Mouse (Mus musculus) liver, embryonic 13.5 days (tissue): ENCODE measurements around the gene Pakap. TPM values are rescaled to one million over a fixed set of nuclear protein-coding genes. Genes with fewer than 3 reads are reported as not detected.

Experiments
- ATAC-seq: fragments of 200-750 bp; cut with Nextera tagmentation; 2 replicates; pipeline ENCODE4 v1.8.0; 2017; ENCODE audit warnings: low read depth, mild to moderate bottlenecking, moderate number of reproducible peaks, moderate library complexity
- DNase-seq: peaks from one replicate; pipeline ENCODE4 v3.0.0; 2022
- H3K27ac ChIP-seq: fragments of 300-500 bp; sonication (generic); 2 replicates; pipeline ENCODE4 v1.5.1; 2015; ENCODE audit warnings: moderate library complexity, mild to moderate bottlenecking, inconsistent platforms
- H3K27me3 ChIP-seq: fragments of 300-500 bp; sonication (generic); 2 replicates; pipeline ENCODE4 v1.6.1; 2015; ENCODE audit warnings: mild to moderate bottlenecking, inconsistent platforms
- H3K36me3 ChIP-seq: fragments of 300-500 bp; sonication (generic); 2 replicates; pipeline ENCODE4 v1.6.1; 2015; ENCODE audit warnings: mild to moderate bottlenecking, inconsistent platforms
- H3K4me1 ChIP-seq: fragments of 300-500 bp; sonication (generic); replicated peaks from 2 replicates; pipeline ENCODE4 v1.6.1; 2015; ENCODE audit warnings: inconsistent platforms
- H3K4me2 ChIP-seq: fragments of 300-500 bp; sonication (generic); 2 replicates; pipeline ENCODE4 v1.6.1; 2015; ENCODE audit warnings: inconsistent platforms, mild to moderate bottlenecking, moderate library complexity
- H3K4me3 ChIP-seq: fragments of 300-500 bp; sonication (generic); replicated peaks from 2 replicates; pipeline ENCODE4 v1.5.1; 2015; ENCODE audit warnings: mild to moderate bottlenecking, inconsistent platforms
- H3K9ac ChIP-seq: fragments of 300-500 bp; sonication (generic); 2 replicates; pipeline ENCODE4 v1.6.1; 2015; ENCODE audit warnings: mild to moderate bottlenecking, inconsistent platforms
- H3K9me3 ChIP-seq: fragments of 300-500 bp; sonication (generic); replicated peaks from 2 replicates; pipeline ENCODE4 v1.6.1; 2016; ENCODE audit warnings: inconsistent platforms
- WGBS: fragments of 180-500 bp; shearing (Covaris S2); methylation state at CpG from one replicate; pipeline ENCODE4 v1.1.7; 2015; ENCODE audit not compliant: insufficient replicate concordance; 5-methylcytosine and 5-hydroxymethylcytosine counted together
- polyA plus RNA-seq: library from polyadenylated mRNA; unstranded; fragments of >200 nt; fragmentation: Nextera tagmentation; extraction: Ambion mirVana; gene quantifications from 2 replicates; pipeline ENCODE4 v1.2.1, GENCODE M21; 2015

The Pakap gene
- polyA plus RNA-seq, 1 experiment from 2014 or later, result 1.2 TPM

- Histone ChIP-seq H3K36me3 (no peaks in the 10 kb centered on the region), H3K9ac (no peak overlapping the region), H3K27ac (no peak overlapping the region), H3K4me2 (no peak overlapping the region), H3K4me3 (no peak overlapping the region), H3K4me1 (peaks cover 17% of the 10 kb centered on the region), H3K9me3 (no peaks in the 10 kb centered on the region), H3K27me3 (no peaks in the 10 kb centered on the region)
- DNase-seq (peak; percentile 29), ATAC-seq (peak; percentile 68; the same call in 1 of the 2 replicates)
- 13% methylated on average over 11 of the region's 11 CpGs for WGBS
Measured at GRCm38 (mm10) chr4:57772851-57773510, 205.0 kb downstream of the Pakap start.

- WGBS, result 14% methylated on average over 4 of the region's 4 CpGs
- H3K27me3 ChIP-seq, result 0 out of 2 replicates have a peak, but pooled peaks cover 5% of the 10 kb centered on the region
- H3K27ac ChIP-seq, result no peak overlapping the region
- no peak for DNase-seq
- ATAC-seq, result peak; percentile 77
- peaks cover 17% of the 10 kb centered on the region for H3K4me1 ChIP-seq
- H3K9ac ChIP-seq, result no peak overlapping the region
- no peaks in the 10 kb centered on the region for H3K36me3 ChIP-seq
- no peak overlapping the region for H3K4me2 ChIP-seq
- no peaks in the 10 kb centered on the region for H3K9me3 ChIP-seq
- no peak overlapping the region for H3K4me3 ChIP-seq
Measured at GRCm38 (mm10) chr4:57774517-57774916, 206.5 kb downstream of the Pakap start.

GRCm38 (mm10) chr4:57775582-57775981 lies 207.6 kb downstream of the Pakap start:
- Histone ChIP-seq H3K4me3 (no peak overlapping the region), H3K4me1 (peaks cover 17% of the 10 kb centered on the region), H3K9me3 (no peaks in the 10 kb centered on the region), H3K4me2 (no peak overlapping the region), H3K27me3 (peaks cover 14% of the 10 kb centered on the region), H3K27ac (no peak overlapping the region), H3K9ac (no peak overlapping the region), H3K36me3 (no peaks in the 10 kb centered on the region)
- ATAC-seq, result no peak
- no peak for DNase-seq

GRCm38 (mm10) chr4:57780403-57780802 lies 212.4 kb downstream of the Pakap start:
- no peak overlapping the region for H3K27ac ChIP-seq

GRCm38 (mm10) chr4:57780833-57781641 lies 213.1 kb downstream of the Pakap start:
- WGBS, result 13% methylated on average over 20 of the region's 20 CpGs
- DNase-seq (no peak), ATAC-seq (no peak)
- H3K27ac ChIP-seq, result no peak overlapping the region
- peaks cover 15% of the 10 kb centered on the region for H3K4me1 ChIP-seq
- no peak overlapping the region for H3K4me2 ChIP-seq
- no peak overlapping the region for H3K9ac ChIP-seq
- H3K4me3 ChIP-seq, result no peak overlapping the region
- no peaks in the 10 kb centered on the region for H3K9me3 ChIP-seq
- H3K36me3 ChIP-seq, result no peaks in the 10 kb centered on the region
- peaks cover 60% of the 10 kb centered on the region for H3K27me3 ChIP-seq

More at GRCm38 (mm10) chr4:57780403-57780802, 212.4 kb downstream of the Pakap start:
- no peak overlapping the region for H3K4me3 ChIP-seq
- H3K36me3 ChIP-seq, result no peaks in the 10 kb centered on the region
- DNase-seq (no peak), ATAC-seq (no peak)
- no peak overlapping the region for H3K9ac ChIP-seq
- peaks cover 60% of the 10 kb centered on the region for H3K27me3 ChIP-seq
- H3K4me2 ChIP-seq, result no peak overlapping the region
- H3K9me3 ChIP-seq, result no peaks in the 10 kb centered on the region
- 34% methylated on average over 4 of the region's 4 CpGs for WGBS
- H3K4me1 ChIP-seq, result peaks cover 15% of the 10 kb centered on the region

- under 1% methylated on average over 26 of the region's 26 CpGs for WGBS
- peaks cover 60% of the 10 kb centered on the region for H3K27me3 ChIP-seq
Measured at GRCm38 (mm10) chr4:57781994-57782393, 214.0 kb downstream of the Pakap start.

GRCm38 (mm10) chr4:57782549-57783390 lies 214.8 kb downstream of the Pakap start:
- Histone ChIP-seq H3K4me3 (peak overlapping the region; percentile 46), H3K9ac (no peak overlapping the region; the same call in 1 of the 2 replicates), H3K4me2 (peak overlapping the region; percentile 70), H3K27ac (no peak overlapping the region), H3K27me3 (peaks cover 60% of the 10 kb centered on the region), H3K4me1 (peaks cover 15% of the 10 kb centered on the region), H3K9me3 (no peaks in the 10 kb centered on the region), H3K36me3 (no peaks in the 10 kb centered on the region)
- WGBS, result 3% methylated on average over 33 of the region's 33 CpGs
- no peak for ATAC-seq
- no peak for DNase-seq

More at GRCm38 (mm10) chr4:57781994-57782393, 214.0 kb downstream of the Pakap start:
- H3K4me1 ChIP-seq, result peaks cover 15% of the 10 kb centered on the region
- no peak overlapping the region; the same call in 1 of the 2 replicates for H3K9ac ChIP-seq
- peak overlapping the region; percentile 70 for H3K4me2 ChIP-seq
- ATAC-seq (peak; percentile 89), DNase-seq (peak; percentile 39)
- no peaks in the 10 kb centered on the region for H3K9me3 ChIP-seq
- no peaks in the 10 kb centered on the region for H3K36me3 ChIP-seq
- H3K4me3 ChIP-seq, result peak overlapping the region; percentile 46
- H3K27ac ChIP-seq, result no peak overlapping the region

- Histone ChIP-seq H3K27me3 (peaks cover 58% of the 10 kb centered on the region), H3K9me3 (no peaks in the 10 kb centered on the region), H3K4me3 (no peak overlapping the region), H3K4me1 (peaks cover 15% of the 10 kb centered on the region), H3K36me3 (no peaks in the 10 kb centered on the region), H3K9ac (no peak overlapping the region), H3K4me2 (no peak overlapping the region), H3K27ac (no peak overlapping the region)
- ATAC-seq (no peak), DNase-seq (no peak)
- 49% methylated on average over 9 of the region's 9 CpGs for WGBS
Measured at GRCm38 (mm10) chr4:57783391-57783770, 215.4 kb downstream of the Pakap start.

GRCm38 (mm10) chr4:57783853-57784600 lies 216.0 kb downstream of the Pakap start:
- DNase-seq (no peak), ATAC-seq (no peak)
- Histone ChIP-seq H3K27me3 (peaks cover 58% of the 10 kb centered on the region), H3K9me3 (no peaks in the 10 kb centered on the region), H3K4me2 (no peak overlapping the region), H3K36me3 (no peaks in the 10 kb centered on the region), H3K27ac (no peak overlapping the region), H3K4me3 (no peak overlapping the region), H3K9ac (no peak overlapping the region), H3K4me1 (peaks cover 15% of the 10 kb centered on the region)
- 66% methylated on average over 11 of the region's 11 CpGs for WGBS

- ATAC-seq, result no peak
- Histone ChIP-seq H3K27ac (no peak overlapping the region), H3K9ac (no peak overlapping the region), H3K4me2 (no peak overlapping the region), H3K27me3 (peaks cover 16% of the 10 kb centered on the region), H3K36me3 (no peaks in the 10 kb centered on the region), H3K4me1 (peaks cover 5% of the 10 kb centered on the region), H3K4me3 (no peak overlapping the region), H3K9me3 (no peaks in the 10 kb centered on the region)
- no peak for DNase-seq
- WGBS, result 50% methylated on average over 5 of the region's 5 CpGs
Measured at GRCm38 (mm10) chr4:57788709-57789108, 220.7 kb downstream of the Pakap start.
